Mouse (Mus musculus) kidney, postnatal 10 days (tissue): ENCODE measurements around the gene Ctnnd2.

Experiments
- DNase-seq: peaks from one replicate; pipeline ENCODE4 v3.0.0; 2021; ENCODE audit warnings: mixed read lengths

Gene Ctnnd2

DNA sequence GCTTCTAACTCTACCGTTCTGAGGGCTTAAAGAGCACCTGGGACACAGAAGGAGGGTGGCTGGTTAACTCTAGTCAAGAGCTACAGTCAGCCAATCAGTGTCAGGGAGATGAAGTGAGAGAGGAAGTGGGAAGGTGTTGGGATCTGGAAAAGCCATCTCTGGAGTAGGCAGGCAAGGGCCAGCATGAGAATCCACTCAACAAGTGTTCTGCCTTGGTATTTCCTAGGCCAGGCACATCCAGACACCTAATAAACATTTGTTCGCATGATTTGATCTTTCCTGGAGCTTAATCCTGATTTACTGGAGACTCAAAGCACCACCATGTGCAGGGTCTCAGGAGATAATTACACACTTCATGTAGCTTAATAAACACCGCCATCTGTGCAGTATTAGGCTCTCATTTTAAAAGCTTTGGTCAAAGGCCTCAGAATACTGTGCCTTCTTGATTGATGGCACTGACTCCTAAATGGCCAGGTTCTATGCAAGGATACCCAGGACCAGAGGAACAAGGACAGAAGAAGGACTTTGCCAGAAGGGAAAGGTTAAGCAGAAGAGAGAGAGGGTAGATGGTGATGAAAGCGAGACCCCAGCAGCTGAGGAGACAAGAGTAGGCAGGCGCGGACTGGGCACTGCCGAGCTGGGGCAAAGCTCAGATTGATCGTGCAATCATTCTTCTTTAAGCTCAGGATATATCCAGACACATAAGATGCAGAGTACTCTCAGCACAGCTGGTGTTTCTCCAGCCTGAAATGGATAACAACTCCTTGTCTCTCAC, 833.8 kb downstream of the Ctnnd2 start:
- no peak for DNase-seq

DNA sequence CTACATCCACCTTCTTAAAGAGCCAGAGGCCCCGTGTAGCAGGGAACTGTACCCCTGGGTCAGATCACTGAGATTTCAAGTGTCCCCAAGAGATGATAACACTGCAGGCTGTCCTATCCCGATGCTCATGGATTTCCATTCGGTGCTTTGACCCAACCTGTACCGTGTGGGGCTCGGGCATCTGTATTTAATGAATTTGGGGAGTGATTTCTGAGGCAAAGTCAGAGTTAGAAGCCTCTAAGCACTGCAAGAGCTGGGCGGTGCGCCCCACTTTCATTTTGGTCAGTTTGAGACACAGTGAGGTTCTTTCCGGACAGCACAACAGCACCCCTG, 834.4 kb downstream of the Ctnnd2 start:
- no peak for DNase-seq

- DNase-seq, result no peak
Observed at GRCm38 (mm10) chr15:31008594-31008993, 836.2 kb downstream of the Ctnnd2 start.

- no peak for DNase-seq
Observed at GRCm38 (mm10) chr15:31020769-31021168, 848.4 kb downstream of the Ctnnd2 start.

- DNase-seq, result no peak
Observed at GRCm38 (mm10) chr15:31022012-31022411, 849.6 kb downstream of the Ctnnd2 start.

DNA sequence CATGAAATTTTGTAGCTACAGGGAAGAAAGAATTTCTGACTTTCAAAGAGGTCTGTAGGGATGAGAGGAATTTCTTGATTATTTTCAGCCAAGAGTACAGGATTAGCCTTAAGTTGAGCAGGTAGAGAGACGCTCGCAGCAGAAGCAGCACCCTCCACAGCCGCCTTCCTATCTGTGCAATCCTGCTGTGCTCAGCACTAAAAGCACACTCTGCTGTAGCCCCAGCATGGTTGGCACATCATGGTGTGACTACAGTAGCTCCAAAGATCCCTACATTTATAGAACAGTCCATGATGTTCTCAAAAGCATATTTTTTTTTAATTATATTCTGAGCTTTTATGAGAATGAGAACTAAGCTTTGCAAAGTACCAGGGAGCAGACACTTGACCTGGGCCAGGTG, 850.1 kb downstream of the Ctnnd2 start:
- DNase-seq, result no peak

DNA sequence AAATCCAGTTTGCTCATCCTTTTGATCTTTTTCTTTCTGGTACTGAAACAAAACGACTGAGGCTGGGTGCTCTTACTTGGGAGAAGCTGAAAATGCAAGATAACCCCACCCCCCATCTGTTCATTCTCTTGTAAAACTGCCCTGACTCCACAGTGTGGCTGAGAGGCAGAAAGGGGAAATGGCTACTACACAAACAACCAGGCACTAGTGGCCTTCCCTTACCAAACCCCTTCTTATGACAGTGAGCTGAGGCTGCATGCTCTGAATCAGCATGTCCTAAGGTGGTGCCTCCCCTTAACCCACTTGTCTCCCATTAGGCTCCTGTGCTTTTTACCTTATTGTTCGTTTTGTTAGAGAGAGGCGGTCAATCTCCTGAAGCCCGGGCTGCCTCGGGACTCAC, 851.4 kb downstream of the Ctnnd2 start:
- no peak for DNase-seq

- DNase-seq, result no peak
Observed at GRCm38 (mm10) chr15:31027448-31028230, 855.2 kb downstream of the Ctnnd2 start.

DNA sequence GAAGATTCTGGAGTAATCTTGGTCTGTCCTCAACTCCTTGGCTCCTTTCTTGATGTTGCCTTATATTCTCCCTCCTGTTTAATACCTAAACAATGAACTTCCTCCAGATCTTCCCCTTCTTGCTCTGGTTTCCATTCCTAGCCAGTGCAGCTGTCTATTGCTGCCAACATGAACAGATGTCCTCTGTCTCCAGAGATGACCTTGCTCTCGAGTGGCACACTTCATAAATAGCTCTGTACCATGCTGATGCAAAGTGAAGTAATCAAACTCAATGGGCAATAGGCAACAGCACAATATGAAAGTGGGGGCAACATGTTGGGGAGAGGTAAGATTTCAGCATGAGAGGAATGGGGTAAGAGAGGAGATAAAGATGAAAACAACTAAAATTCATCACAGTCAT, 872.6 kb downstream of the Ctnnd2 start:
- DNase-seq, result no peak

- DNase-seq, result no peak
Observed at GRCm38 (mm10) chr15:31051496-31051895, 879.1 kb downstream of the Ctnnd2 start.

DNA sequence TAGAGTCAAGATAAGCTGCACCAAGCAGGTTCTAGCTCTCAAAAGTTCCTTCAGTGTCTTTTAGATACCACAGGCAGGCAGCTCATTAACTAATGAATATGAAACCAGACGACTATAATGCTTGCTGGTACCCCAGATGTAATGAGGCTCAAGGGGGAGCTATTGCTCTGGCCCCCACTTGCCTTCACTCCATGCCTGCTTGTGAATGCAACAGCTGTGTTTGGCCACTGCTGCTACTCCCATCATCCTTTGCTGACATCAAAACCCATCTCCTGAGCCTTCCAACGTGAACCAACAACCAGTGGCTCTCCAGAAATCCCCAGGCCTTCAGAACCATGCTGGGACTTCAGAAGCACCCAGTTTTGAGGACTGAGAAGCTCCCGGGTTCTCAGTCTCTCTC, 883.8 kb downstream of the Ctnnd2 start:
- DNase-seq, result no peak

DNA sequence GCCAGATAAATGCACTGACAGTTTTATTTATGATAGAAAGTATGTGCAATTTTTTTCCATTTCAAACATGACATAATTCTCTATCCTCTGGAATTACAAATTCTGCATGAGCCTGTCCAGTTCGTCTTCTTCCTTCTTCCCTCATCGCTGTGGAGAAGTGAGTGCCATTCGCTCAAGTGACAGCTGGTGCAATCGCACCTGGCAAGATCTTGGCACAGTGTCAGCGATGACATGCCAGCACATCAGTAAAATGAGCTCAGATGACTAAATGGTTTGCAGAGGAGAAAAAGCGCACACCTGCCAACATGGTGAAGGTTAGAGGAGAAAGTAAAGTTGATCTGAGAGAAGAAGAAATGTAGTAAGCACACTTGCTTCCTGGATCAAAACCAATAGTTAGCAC, 885.9 kb downstream of the Ctnnd2 start:
- no peak for DNase-seq

DNA sequence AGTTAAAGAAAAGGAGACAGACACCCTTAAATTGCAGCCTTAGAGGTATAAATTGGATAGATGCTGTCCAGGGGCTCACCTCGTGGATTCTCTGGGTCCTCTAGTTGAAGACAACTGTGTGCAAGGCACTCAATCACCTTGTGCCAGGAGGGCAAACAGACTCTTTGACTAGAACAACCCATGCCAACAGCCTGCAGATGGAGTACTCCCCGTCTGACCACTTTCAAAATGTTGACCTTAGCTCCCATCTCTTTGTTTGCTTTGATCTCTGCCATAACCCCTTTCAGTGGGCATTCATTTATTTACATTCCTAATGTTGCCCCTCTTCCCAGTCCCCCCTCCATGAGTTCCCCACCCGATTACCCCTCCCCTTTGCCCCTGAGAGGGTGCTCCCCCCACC, 891.3 kb downstream of the Ctnnd2 start:
- no peak for DNase-seq

DNA sequence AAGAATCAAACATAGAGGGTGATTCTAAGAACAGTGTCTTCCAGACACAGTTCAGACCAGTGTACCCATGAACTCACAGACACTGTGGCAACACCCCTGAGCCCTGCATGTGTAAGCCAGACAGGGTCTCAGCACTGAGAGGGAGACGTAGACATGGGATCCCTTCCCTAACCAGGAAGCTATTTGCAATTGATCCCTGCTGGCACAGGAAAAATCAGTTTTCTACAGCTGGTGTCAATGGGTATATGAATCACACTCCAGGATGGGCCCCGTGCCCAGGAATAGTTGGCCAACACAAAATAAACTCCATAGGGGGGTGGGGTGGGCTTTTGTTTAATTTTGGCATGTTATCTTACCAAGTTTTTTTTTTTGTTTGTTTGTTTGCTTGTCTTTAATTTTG, 895.7 kb downstream of the Ctnnd2 start:
- no peak for DNase-seq

DNA sequence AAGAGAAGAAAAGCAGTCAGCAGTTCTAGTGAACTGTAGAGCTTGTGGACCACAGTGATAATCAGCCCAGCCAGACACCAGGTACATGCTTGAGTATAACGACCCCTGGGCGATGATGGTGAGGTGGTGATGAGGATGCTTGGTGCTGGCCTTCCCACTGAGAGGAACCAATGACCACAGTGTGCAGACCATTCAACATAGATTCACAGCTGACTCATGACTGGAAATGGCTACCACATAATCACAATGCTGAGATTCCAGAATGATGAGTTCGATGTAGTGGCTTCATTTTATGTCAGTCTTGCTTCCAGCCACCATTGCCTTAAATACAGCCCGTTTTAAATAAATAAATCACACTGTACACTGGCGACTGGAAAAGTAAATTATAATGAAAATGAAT, 897.9 kb downstream of the Ctnnd2 start:
- no peak for DNase-seq
